Mouse (Mus musculus) erythroid progenitor cell, adult 5-6 weeks (primary cell): ENCODE data around the gene Usp24. TPM values are rescaled to one million over a fixed set of nuclear protein-coding genes. Genes with fewer than 3 reads are reported as not detected.

ENCODE experiments used
- ATAC-seq: replicated peaks from 2 replicates; pipeline ENCODE4 v1.8.0; 2016; ENCODE audit warnings: moderate number of reproducible peaks, mild to moderate bottlenecking, moderate TSS enrichment, inconsistent platforms; ENCODE audit not compliant: poor library complexity, low FRiP score, severe bottlenecking
- total RNA-seq, 2 experiments: library from RNA; stranded (forward) in 1 of 2; stranded (reverse) in 1 of 2; fragments of 150-400 nt in 1 of 2; fragments of 186-747, 209-891 nt in 1 of 2; gene quantifications; 2 replicates each; pipeline versions ENCODE4 v1.2.3 to v1.2.4; 2015 to 2017; ENCODE audit warnings: low replicate concordance in 2 of 2

Gene Usp24
- total RNA-seq (2015; ENCODE audit: low replicate concordance) = 13.0 and 32.7 TPM in 2 replicates
- 20.7 and 25.4 TPM in 2 replicates for total RNA-seq (2017; ENCODE audit: low replicate concordance)

DNA sequence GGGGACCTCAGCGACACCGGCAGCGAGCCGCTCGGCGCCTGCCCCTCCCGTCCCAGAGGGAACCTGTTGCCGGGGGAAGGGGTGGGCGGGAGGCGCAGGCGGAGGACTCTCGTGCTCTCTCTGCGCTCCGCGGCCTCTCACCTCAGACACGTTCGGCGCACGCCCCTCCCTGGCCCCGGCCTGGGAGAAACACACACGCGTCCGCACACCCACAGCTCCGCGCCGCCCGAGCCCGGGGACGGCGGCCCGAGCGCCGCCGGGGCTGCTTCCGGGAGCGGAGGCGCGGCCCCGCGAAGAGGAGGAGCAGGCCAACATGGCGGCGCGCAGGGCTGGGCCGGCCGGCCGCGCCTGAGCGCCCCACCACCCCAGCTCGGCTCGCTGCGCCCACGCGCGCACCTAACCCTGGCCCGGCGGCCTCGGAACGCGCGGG is at the start of gene Usp24:
Gene Usp24, plus strand, starts transcription at position 293 of the 430 bp plus-strand sequence.
- ATAC-seq = peak; percentile 79

DNA sequence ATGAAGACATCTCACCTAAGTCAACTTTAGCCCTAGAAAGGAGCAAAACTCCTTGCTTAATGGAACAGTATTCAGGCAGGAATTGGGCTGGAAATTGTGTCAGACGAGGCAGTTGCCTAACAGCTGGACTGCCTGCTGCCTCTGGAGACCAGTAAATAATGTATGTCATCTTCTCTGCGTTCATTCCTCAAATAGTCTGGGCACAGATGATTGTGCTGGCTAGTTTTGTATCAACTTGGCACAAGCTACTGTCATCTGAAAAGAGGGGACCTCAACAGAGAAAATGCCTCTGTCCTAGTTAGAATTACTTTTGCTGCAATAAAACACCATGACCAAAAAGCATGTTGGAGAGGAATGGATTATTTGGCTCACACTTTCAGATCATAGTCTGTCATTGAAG is 39.1 kb upstream of the Usp24 start:
- ATAC-seq = no peak

DNA sequence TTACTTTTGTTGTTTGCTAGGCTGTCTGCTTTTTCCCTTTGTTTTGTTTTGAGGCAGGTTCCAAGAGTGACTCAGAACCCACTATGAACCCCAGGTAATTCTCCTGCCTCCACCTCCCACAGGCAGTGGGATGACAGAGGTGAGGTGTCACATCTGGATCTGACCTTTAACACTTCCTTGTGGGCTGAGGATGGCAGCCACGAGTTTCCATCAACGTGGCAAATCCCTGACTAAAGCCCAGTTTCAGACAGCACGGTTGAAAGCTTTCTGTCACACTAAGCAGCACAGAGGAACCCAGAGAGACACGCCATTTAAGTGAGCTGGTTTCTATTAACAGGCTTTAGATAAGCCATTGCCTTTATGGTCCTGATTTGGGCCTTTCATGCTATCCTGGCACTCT is 36.8 kb upstream of the Usp24 start:
- ATAC-seq = no peak

DNA sequence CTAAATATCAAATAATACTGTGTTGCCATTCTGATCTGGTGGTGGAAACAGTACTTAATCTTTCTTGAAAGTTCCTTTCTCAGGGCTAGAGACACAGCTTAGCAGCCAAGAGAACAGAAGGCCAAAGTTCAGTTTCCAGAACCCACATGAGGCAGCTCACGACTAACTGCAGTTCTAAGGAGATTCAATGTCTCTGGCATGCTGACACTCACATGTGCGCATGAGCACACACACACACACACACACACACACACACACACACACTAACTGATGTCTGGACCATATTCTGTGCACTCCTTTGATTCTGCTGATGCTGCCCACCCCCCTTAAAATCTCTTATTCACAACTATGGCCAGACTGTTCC is 34.9 kb upstream of the Usp24 start:
- peak; percentile 20; the same call in 1 of the 2 replicates for ATAC-seq

DNA sequence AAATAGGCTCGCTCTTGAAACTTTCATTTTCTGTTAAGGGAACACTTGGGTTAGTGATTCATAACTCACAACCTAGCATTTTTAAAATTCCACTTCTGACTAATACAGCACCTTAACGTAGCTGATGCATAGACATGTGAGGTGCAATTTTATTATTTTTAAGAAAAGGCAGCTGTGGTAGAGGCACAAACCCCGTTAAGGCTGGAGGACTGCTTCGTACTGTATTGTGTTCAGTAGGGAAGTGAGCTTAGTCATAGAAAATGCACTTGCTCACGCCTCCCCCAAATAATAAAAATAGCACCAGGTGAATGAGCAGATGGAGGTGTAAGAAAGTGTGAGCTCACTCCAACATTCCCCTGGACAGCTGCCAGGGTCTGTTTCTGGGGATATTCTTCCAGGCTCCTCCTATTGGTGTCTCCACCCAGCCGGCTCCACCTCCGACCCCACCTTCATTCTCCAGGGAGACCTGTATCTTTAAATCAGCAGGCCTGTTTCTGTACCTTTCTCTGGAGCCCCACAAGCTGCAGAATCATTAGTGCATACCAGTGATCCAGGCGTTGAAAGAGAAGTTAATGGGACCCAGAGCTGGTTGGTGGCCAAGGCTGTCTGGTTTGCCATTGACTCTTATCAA is 34.4 kb upstream of the Usp24 start:
- peak; percentile 92 for ATAC-seq

DNA sequence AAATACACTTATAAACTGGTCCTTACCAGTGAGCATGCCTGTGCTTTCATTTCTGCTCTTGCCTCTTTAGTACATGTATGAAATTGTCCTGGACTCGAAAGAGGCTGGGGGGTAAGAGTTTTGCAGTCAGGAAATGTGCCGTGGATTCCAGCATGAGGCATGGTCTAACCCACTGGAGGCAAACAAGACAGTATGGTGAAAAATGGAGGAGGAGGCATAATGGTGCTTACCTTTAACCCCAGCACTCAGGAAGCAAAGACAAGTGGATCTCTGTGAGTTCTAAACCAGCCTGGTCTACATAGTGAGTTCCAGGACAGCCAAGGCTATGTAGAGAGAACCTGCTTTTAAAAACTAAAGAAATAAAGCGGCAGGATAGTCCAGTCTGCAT is 33.9 kb upstream of the Usp24 start:
- ATAC-seq = 0 out of 2 replicates have a peak, but pooled peaks have one; percentile 2

DNA sequence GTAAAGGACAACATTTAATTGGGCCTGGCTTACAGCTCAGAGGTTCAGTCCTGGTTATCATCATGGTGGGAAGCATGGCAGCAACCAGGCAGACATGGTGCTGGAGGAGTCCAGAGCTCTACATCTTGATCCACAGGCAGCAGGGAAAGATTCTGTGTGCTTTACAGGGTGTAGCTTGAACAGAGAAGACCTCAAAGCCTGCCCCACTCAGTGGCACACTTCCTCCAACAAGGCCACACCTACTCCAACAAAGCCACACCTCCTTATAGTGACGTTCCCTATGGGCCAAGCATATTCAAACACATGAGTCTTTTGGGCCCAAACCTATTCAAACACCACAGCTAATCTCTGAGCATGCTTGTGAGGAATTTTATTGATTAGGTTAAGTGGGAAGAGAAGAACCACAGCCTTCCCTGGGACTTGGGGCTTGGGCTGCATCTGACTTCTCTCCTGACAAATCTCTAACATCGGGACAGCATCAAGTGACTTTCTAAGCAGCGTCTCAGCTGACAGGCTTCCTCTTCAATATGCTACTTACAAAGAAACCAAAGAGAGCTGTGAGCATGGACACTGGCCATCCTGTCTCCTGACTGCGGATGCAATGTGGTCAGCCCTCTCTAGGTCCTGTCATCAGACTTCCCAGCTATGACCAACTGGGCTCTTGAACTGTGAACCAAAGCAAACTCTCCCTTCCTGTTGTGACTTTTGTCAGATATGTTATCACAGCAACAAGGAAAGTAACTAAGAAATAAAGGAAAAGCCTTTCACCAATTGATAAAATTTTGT is 28.9 kb upstream of the Usp24 start:
- no peak for ATAC-seq

DNA sequence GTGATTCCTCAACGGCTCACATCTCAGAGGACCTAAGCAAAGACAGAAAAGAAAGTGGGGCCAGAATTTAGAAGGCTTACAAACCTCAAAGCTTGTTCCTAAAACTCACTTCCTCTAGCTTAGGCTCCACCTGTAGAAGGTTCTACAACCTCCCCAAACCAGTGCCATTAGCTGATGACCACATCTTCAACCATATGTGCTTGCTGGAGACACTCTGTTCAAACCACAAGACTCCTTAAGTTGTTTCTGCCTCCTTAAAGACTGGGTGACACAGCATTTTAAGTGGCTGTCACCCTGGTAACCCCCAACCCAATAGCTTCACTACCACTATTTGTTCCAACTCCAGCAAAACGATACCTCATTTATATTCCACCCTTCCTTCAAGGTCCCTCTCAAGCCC is 25.8 kb upstream of the Usp24 start:
- ATAC-seq = no peak

DNA sequence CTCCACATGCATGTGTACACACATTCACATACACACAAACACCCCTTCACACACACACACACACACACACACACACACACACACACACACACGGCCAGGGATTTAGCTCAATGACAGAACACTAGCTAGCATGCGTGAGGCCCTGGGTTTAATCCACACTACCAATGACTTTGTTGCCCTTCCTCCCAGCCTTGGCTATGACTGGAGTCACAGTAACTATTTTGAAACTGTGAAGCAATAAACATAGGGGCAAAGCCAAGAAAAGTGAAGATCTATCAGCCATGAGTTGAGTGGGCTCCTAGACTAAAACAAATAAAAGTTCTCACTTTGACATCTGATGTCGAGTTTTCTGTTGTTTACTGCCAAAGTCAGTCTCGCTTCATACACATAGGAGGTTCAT is 23.2 kb upstream of the Usp24 start:
- ATAC-seq = no peak

DNA sequence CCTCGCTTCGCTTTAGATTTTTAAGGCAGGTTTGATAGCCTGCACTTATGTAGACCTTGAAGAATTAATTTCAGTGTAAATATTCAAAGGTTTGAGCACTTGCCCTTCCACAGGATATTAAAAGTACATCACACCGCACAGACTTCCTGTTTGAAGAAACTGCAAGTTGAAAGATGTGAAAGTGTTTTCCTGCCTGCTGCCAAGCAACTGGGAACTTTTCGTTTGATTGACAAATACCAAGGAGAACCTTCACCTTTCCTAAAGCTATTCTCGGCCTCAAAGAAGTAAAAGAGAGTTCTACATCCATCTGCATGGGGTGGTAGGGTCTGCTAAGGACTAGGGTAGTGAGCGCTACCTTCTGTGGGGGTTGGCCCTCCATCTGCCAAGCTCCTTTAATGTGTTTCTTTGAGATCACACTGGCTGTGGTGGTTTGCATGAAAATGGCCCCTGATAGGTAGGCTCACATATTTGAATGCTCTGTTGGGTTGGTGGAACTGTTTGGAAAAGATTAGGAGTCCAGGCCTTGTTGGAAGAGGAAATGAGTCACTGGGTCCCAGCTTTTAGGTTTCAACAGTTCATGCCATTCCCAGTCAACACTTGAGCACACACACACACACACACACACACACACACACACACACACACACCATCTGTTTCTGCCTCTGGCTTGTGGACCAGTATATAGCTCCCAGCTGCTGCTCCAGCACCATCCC is 22.5 kb upstream of the Usp24 start:
- ATAC-seq = no peak

DNA sequence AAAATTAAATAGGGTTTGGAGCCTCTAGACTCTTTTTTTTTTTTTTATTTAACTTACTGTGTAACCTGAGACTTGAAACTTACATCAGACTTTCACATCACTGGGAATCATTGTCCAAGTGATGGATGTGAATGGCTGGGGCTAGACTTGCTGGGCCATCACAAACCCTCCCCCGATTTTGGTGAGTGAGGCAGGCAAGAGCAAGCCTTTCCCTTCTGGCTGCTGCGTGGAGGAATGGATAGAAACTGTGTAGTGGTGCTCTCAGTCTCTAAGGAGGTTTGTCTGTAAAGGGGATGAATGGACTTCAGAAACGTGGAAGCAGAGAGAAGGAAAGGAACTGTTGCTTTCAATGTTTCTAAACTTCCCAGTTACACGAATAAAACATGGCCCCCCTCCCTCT is 20.3 kb upstream of the Usp24 start:
- no peak for ATAC-seq

DNA sequence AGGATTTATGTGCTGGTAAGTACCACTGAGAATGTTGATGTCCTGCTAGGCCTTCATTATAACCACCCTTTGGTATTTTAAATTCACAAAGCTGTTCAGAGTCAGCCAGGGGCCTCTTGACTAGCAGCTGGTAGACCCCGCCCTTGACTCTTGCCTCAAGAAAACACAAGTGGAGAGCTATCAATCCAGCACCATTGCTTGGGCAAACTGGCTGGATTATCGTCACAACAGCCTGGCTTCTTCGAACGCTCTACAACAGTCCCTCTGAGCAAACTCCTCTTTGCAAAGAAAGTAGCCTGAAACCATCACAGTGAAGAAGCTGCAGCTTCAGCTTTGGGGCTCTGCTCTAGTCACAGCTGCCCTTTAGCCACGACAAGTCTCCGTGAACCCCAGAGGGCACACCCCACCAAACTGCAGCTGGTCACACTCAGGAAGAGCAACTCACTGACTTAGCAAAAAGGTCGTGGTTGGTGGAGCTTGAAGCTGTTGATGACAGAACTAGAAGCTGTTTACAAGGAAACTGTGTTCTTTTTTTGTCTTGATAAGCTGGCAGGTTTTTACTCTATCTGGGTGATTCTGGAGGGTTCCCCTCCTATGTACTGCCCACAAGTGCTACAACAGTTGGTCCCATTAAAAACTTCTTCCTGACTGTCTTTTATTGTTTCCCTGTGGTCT is 19.5 kb upstream of the Usp24 start:
- no peak for ATAC-seq

DNA sequence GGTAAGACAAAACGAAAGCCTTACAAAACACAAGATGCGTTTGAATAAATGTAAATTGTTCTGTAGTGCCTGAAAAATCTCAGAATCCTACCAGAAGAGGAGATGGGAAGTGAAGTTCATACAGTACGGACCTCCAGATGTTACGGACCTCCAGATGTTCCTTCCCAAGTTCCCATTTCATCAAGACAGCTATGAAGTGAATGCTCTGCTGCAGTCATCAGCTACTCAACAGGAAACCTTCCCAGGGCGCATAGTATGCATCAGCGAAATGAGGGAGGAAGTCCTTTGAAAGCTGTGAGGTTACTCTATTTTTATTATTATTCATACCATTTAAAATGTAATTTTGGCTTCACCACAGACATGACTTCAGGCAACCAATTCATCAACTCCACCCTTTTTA is 14.7 kb upstream of the Usp24 start:
- no peak for ATAC-seq

DNA sequence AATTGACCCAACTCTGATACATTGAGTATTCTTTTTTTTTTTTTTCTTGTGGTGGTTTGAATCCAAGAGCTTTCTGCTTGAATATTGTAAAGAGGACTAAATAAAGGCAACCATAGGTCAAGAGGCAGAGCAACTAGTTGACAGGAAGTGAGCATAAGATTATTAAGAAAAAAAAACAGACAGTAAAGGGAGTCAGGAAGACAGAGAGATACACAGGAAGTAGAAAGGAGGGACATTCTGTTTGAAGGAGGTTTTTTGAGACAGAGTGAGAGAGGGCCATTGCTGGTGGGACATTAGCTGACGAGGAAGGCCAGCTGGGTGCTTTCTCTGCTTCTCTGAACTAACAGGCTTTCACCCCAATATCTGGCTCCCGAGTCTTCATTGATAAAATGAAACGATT is 7.9 kb upstream of the Usp24 start:
- no peak for ATAC-seq

DNA sequence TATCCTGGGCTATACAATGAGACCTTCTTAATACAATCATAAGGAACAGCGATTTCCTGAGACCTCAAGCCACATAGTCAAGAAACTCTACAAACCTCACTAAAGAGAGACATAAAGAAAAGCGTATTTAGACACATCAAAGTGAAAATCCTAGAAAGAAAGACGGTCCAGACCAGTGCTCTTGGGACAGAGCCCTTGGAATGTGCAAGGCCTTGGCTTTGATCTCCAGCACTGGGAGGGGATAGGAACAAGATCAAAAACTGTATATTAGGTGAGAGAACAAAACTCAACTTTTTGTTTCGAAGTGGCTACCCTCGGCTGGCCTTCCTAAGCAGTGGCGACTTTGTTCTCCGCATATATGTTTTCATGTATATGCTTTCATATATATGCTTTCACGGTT is 3.4 kb upstream of the Usp24 start:
- ATAC-seq = no peak

DNA sequence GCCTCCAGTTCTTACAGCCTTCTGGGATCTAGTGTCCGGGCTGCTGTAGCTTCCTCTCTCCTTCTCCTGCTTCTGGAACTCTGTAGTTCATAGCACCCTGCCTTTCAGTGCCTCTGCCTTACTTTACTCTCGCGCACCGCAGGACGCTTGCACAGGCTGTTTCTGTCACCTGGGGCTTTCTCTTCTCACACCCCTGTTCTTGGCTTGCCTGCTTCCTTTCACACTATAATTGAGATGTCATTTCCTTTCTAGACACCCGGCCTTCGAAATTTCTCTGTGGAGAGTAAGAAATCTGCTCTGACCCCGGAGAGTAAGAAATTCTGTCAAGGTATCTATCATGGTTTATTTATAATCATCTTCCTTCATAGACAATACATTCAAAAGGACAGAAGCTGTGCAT is 2.9 kb upstream of the Usp24 start:
- no peak for ATAC-seq

DNA sequence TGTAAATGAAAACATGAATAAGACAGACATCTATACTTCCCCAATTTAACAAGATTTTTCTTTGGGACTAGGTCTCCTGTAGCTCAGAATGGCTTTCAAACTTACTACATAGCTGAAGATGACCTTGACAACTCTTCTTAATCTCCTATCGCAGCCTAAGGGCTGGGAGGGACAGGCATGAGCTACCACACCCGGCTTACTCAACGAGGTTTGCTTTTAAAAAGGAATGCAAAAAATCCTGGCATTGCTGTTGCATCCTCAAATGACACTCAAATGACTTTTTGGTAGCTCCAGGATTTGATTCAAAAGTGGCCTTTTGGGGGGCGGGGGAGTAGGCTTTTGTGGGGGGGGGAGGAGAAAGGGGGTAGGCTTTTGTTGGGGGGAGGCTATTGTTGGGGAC is 2.1 kb upstream of the Usp24 start:
- no peak for ATAC-seq

DNA sequence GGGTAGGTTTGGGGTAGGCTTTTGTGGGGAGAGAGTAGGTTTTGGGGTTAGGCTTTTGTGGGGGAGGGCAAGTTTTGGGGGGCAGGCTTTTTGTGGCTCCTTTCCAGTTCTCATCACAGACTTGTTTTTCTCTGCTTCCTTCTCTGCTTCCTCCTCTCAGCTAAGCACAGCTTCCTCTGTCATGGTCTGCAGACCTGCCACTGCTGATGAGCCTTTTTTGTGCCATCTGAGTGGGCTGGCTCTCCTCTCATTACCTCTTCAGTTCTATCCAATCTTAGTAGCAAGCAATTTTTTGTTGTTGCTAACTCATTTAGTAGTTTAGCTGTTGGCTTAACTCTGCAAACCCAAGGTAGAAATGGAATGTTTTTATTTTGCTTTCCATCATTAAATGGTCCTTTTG is 1.7 kb upstream of the Usp24 start:
- ATAC-seq = no peak

DNA sequence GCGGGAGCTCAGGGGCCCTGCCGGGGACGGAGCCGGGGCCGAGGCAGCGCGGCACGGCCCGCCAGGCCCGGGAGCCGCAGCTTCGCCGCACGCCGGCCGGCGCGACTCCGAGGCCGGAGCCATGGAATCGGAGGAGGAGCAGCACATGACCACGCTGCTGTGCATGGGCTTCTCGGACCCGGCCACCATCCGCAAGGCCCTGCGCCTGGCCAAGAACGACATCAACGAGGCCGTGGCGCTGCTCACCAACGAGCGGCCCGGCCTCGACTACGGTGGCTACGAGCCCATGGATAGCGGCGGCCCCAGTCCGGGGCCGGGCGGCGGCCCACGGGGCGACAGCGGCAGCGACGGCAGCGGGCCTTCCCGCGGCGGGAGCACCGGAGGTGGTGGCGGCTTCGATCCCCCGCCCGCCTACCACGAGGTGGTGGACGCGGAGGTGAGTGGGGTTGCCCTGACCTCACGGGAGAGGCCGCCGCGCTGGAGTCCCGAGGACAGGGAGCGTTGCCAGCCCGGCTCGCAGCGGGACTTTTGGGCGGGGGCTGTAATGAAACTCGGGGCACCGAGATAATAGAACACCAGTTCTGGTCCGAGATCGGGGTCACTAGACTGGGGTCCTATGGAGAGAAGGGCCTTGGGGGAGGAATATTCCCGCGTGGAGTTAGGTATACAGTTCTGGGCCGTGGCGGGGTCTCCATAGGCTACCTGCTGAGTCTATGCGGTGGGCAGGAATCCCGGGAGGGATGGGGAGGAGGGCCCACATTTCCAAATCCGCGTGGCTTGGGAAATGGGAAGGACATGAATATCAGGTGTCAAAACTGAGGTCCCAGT is 552 bp downstream of the Usp24 start:
- ATAC-seq = peak; percentile 48
